Mouse (Mus musculus) lung, postnatal 0 days (tissue): Measurements from ENCODE around the gene Raf1. TPM values are rescaled to one million over a fixed set of nuclear protein-coding genes. Genes with fewer than 3 reads are reported as not detected.

Source experiments
- ATAC-seq: fragments of 200-750 bp; cut with Nextera tagmentation; 2 replicates; pipeline ENCODE4 v1.8.0; 2017; ENCODE audit warnings: moderate library complexity
- DNase-seq: peaks from one replicate; pipeline ENCODE4 v3.0.0-alpha.2; 2016; ENCODE audit warnings: low spot score
- H3K27ac ChIP-seq: fragments of 300-500 bp; sonication (generic); 2 replicates; pipeline ENCODE4 v1.5.1; 2014; ENCODE audit warnings: antibody characterized with exemption, mild to moderate bottlenecking, low read length, mixed read lengths
- H3K27me3 ChIP-seq: fragments of 300-500 bp; sonication (generic); replicated peaks from 2 replicates; pipeline ENCODE4 v1.6.1; 2014; ENCODE audit warnings: low read length, mixed read lengths; ENCODE audit not compliant: insufficient read depth
- H3K36me3 ChIP-seq: fragments of 300-500 bp; sonication (generic); 2 replicates; pipeline ENCODE4 v1.6.1; 2014; ENCODE audit warnings: low read length, mixed read lengths; ENCODE audit not compliant: insufficient read depth
- H3K4me1 ChIP-seq: fragments of 300-500 bp; sonication (generic); 2 replicates; pipeline ENCODE4 v1.6.1; 2014; ENCODE audit warnings: antibody characterized with exemption, low read depth, low read length, mixed read lengths; ENCODE audit not compliant: insufficient read depth
- H3K4me2 ChIP-seq: fragments of 300-500 bp; sonication (generic); replicated peaks from 2 replicates; pipeline ENCODE4 v1.6.1; 2014; ENCODE audit warnings: low read depth, mild to moderate bottlenecking, low read length, moderate library complexity, mixed read lengths
- H3K4me3 ChIP-seq: fragments of 300-500 bp; sonication (generic); 2 replicates; pipeline ENCODE4 v1.5.1; 2014; ENCODE audit warnings: low read depth, low read length
- H3K9ac ChIP-seq: fragments of 300-500 bp; sonication (generic); replicated peaks from 2 replicates; pipeline ENCODE4 v1.6.1; 2014; ENCODE audit warnings: low read depth, mild to moderate bottlenecking
- H3K9me3 ChIP-seq: fragments of 300-500 bp; sonication (generic); 2 replicates; pipeline ENCODE4 v1.6.1; 2016; ENCODE audit warnings: low read length, mixed read lengths
- CTCF ChIP-seq: IDR thresholded peaks from 2 replicates; pipeline ENCODE4 v1.5.1; 2016; ENCODE audit warnings: antibody characterized with exemption, mild to moderate bottlenecking
- EP300 ChIP-seq: IDR thresholded peaks from 2 replicates; pipeline ENCODE4 v1.6.1; 2016; ENCODE audit warnings: antibody characterized with exemption, mild to moderate bottlenecking, control low read depth
- WGBS: fragments of 180-500 bp; shearing (Covaris S2); extraction: QIAGEN DNeasy Blood & Tissue Kit; methylation state at CpG from one replicate; pipeline ENCODE4 v1.1.7; 2014; 5-methylcytosine and 5-hydroxymethylcytosine counted together
- polyA plus RNA-seq: library from polyadenylated mRNA; unstranded; fragments of >200 nt; fragmentation: Nextera tagmentation; extraction: Ambion mirVana; gene quantifications from 2 replicates; pipeline ENCODE4 v1.2.1, GENCODE M21; 2015

Raf1 gene
- polyA plus RNA-seq, 1 experiment from 2014 or later = 58.9 TPM

DNA sequence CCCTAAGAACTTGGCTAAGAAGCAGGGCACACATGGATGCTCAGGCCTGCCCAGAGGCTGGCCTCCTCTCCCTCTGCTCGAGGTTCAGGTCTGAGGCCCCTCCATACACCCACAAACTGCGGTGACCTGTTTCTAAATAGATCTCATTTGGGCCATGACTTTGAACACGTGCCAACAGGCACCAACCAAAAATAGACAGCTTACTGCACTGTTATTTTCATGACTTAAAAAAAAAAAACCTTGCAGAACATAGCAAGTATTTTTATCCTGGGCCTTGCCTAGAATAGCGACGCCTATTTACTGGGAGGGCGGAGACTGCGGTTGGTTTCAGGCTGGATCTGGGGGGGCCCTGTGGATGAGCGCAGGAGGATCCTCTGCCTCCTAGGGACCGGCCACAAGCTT, 18.0 kb upstream of the Raf1 start:
- H3K9ac ChIP-seq = no peak overlapping the region
- peak; percentile 60 for DNase-seq
- TF ChIP-seq EP300 = no peak
- peak; percentile 19 for TF ChIP-seq CTCF
- H3K9me3 ChIP-seq = no peaks in the 10 kb centered on the region
- 0 out of 2 replicates have a peak overlapping the region, but pooled peaks have one; percentile 26 for H3K27ac ChIP-seq
- no peaks in the 10 kb centered on the region for H3K36me3 ChIP-seq
- no peak overlapping the region for H3K4me3 ChIP-seq
- peaks cover 4% of the 10 kb centered on the region for H3K4me1 ChIP-seq
- WGBS = 41% methylated on average over 9 of the region's 9 CpGs
- H3K27me3 ChIP-seq = no peaks in the 10 kb centered on the region
- H3K4me2 ChIP-seq = no peak overlapping the region
- ATAC-seq = no peak

DNA sequence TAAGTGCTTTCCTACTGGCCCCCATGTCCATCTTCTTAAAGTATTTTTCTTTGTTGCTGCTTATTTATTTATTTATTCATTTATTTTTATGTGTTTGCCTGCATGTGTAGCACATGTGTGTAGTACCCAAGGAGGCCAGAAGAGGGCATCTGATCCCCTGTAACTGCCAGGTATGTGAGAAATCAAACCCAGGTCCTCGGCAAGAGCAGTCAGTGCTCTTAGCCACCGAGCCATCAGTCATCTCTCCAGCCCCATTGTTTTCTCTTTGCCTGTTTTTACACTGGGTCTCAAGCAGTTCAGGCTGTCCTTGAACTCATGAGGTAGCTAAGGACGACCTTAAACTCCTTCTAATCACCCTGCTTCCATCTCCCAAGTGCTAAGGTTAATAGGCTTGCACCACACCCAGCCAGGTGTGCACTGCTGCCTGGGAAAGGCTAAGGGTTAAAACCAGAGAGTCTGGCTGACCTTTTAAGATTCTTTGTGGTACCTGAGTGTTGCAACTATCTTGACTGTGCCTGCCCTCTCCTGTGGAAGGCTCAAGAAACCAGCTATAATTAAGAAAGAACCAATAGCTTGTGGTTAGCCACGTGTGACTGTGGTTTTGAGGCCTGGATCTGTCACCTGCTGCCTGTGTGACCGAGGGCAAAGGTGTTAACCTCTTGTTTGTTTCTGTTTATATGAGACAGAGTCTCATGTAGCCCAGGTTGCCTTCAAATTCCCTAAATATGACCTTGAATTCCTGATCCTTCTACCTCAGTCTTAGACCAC, 16.7 kb upstream of the Raf1 start:
- WGBS = 60% methylated on average over 5 of the region's 5 CpGs
- Histone ChIP-seq H3K9me3 (no peaks in the 10 kb centered on the region), H3K27ac (no peak overlapping the region), H3K4me3 (no peak overlapping the region), H3K4me2 (no peak overlapping the region), H3K9ac (no peak overlapping the region), H3K4me1 (peaks cover 4% of the 10 kb centered on the region), H3K36me3 (no peaks in the 10 kb centered on the region), H3K27me3 (no peaks in the 10 kb centered on the region)
- TF ChIP-seq EP300 = no peak
- peak; percentile 60 for TF ChIP-seq CTCF
- ATAC-seq (no peak), DNase-seq (no peak)

DNA sequence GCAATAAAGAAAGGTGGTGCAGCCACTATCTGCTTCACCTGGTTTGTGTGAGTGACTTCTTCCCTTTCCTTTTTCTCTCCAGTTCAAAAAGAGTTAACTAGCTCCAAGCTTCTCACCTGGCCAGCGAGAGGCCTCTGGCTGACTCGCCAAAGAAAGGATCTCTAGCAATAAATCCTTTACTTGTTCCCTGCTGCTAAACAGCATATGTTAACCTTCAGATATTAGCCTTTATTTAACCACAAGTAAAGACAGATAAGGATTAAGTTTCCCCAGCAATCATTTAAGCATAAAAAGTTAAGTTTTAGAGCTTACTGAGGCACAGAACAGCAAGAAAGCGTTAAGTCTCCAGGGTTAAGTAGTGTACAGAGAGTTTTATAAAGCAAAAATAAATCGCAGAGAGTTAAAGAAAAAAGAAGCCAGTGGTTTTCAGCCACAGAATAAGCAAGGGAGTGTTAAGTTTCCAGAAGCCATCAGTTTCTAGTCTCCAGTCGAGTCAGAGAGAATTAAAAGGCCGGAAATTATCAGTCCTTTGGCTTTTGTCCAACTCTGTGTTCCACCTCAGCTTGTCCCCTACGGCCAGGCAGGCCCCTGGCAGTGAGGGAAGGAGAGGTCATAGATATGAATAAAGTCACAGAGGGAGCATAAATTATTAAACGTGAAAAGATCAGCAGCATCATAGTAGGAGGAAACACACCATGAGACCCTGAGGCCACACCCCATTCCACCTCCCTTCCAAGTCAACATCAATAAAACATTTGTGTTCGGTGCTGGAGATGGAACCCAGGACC, 15.9 kb upstream of the Raf1 start:
- no peak overlapping the region for H3K4me2 ChIP-seq
- no peaks in the 10 kb centered on the region for H3K27me3 ChIP-seq
- DNase-seq (peak; percentile 13), ATAC-seq (peak; percentile 15; the same call in 1 of the 2 replicates)
- 43% methylated on average over 9 of the region's 9 CpGs for WGBS
- no peaks in the 10 kb centered on the region for H3K9me3 ChIP-seq
- no peaks in the 10 kb centered on the region for H3K36me3 ChIP-seq
- no peak for TF ChIP-seq EP300
- TF ChIP-seq CTCF = no peak
- H3K4me1 ChIP-seq = peaks cover 4% of the 10 kb centered on the region
- H3K27ac ChIP-seq = no peak overlapping the region
- no peak overlapping the region for H3K9ac ChIP-seq
- no peak overlapping the region for H3K4me3 ChIP-seq

DNA sequence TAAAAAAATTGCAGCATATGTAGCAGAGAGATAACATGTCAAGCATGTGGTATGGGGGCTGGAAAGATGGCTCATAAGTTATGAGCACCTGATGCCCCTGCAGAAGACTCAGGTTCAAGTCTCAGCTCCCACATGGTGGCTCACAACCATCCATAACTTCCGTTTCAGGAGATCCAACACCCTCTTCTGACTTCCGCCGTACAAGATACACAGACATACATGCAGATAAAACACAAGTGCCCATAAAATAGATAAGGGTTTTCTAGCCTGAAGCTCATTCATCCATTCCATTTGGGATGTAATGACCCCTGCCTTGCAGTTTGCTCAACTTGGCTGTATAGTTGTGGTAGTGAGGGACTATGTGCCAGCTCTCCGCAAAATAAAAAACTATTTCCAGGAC, 13.7 kb upstream of the Raf1 start:
- Histone ChIP-seq H3K9ac (no peak overlapping the region), H3K27ac (no peak overlapping the region), H3K9me3 (peaks cover 6% of the 10 kb centered on the region; the same call in 1 of the 2 replicates), H3K4me1 (peaks cover 4% of the 10 kb centered on the region), H3K4me2 (no peak overlapping the region), H3K36me3 (no peaks in the 10 kb centered on the region), H3K27me3 (no peaks in the 10 kb centered on the region), H3K4me3 (no peak overlapping the region)
- WGBS = 82% methylated on average over 4 of the region's 4 CpGs
- DNase-seq (no peak), ATAC-seq (no peak)
- no peak for TF ChIP-seq EP300
- no peak for TF ChIP-seq CTCF

DNA sequence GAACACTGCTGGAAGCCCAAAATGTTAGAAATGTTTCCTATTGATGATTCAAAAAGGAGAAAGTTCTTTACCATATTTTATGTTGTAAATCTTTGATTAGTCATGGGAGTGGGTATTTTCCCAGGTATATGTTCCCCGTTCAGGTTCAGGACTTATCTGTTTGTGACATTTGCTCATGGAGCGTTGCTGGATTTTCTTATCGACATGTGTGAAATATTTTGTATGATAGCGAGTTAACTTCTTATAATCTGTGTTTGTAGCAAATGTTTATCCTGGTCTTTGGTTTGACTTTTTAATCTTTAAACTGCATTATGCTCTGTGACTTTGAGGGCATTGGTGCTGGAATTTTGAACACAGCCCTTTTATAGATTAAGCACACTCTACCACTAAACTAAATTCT, 12.2 kb upstream of the Raf1 start:
- Histone ChIP-seq H3K27me3 (no peaks in the 10 kb centered on the region), H3K4me2 (no peak overlapping the region), H3K9me3 (peaks cover 6% of the 10 kb centered on the region; the same call in 1 of the 2 replicates), H3K9ac (no peak overlapping the region), H3K27ac (no peak overlapping the region), H3K36me3 (no peaks in the 10 kb centered on the region), H3K4me1 (no peaks in the 10 kb centered on the region), H3K4me3 (no peak overlapping the region)
- ATAC-seq = no peak
- 72% methylated on average over 4 of the region's 4 CpGs for WGBS
- DNase-seq = no peak
- TF ChIP-seq EP300 = no peak
- no peak for TF ChIP-seq CTCF

DNA sequence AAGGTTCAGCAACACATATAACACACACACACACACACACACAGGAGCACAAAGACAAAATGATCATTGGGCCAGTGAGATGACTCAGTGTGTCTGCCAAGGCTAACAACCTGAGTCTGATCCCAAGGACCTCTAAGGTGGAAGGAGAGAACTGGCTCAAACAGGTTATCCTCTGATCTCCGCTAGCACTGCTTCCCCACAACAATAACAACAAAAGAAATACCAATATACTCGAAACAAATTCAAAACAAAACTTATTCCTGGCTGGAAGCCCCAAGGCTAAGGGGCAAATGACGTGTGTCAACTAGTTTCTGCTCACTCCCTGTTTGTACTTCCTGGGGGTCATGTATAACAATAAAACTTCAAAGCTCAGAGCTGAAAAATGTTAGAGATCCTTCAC, 11.3 kb upstream of the Raf1 start:
- no peak overlapping the region for H3K4me2 ChIP-seq
- no peak for ATAC-seq
- no peak overlapping the region for H3K27ac ChIP-seq
- no peak overlapping the region for H3K9ac ChIP-seq
- no peak overlapping the region for H3K4me3 ChIP-seq
- DNase-seq = no peak
- H3K27me3 ChIP-seq = no peaks in the 10 kb centered on the region
- no peaks in the 10 kb centered on the region for H3K36me3 ChIP-seq
- TF ChIP-seq CTCF = no peak
- no peak for TF ChIP-seq EP300
- no peaks in the 10 kb centered on the region for H3K4me1 ChIP-seq
- H3K9me3 ChIP-seq = peaks cover 6% of the 10 kb centered on the region; the same call in 1 of the 2 replicates
- WGBS = 56% methylated on average over 3 of the region's 3 CpGs
